Mouse (Mus musculus) stomach, postnatal 0 days (tissue): Measurements from ENCODE around the gene Prkd2.

Experiments used
- CTCF ChIP-seq: IDR thresholded peaks from 2 replicates; pipeline ENCODE4 v1.5.1; 2016; ENCODE audit warnings: antibody characterized with exemption, low read depth, mild to moderate bottlenecking, moderate library complexity
- EP300 ChIP-seq: optimal IDR thresholded peaks from 2 replicates; pipeline ENCODE3; 2016; ENCODE audit warnings: antibody characterized with exemption

DNA sequence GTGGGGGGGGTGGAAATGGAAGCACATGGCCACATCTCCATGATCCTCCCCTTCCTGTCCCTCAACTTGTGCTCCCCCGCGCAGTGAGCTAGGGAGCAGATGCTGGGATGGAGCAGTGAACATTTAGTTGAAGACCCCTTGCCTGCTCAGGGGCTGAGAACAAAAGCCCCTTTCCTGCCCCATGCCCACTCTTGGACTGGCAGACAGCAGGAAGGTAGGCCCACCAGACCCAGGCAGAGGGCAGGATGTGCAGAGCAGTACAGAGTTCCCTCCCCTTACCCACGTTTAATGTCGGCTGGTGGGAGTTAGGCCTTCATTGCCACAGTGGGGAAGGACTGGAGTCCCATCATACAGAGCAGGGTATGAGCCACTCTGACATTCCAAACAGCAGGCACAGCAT is 1.6 kb upstream of the Prkd2 start:
- no peak for TF ChIP-seq EP300
- no peak for TF ChIP-seq CTCF
